Mouse (Mus musculus) induced T-regulatory cell, adult 2 months (primary cell): ENCODE measurements around the gene Prss29.

Experiments
- DNase-seq: peaks from one replicate; pipeline ENCODE4 v3.0.0-alpha.2; 2012; ENCODE audit warnings: low read depth

Prss29 gene

DNA sequence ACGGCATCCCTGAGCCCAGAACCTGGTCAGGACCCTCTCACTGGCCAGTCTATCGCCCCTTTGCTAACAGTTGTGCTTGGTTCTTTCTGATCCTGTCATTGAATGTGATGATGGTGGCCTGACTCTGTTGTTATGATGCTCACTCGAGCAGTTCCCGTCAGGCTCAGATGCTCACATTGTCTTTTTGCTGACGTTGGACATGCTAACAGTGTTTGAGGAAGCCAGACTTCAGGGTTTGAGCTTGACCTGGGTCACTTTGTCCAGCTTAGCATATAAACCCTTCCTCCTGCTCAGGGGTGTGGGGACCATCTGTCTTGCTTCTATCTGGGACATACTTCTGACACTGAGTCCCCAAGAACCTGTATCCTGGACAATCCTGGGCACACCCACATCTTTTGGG, at the start of gene Prss29:
Prss29 (plus strand) TSS at position 301 of the 400 bp plus-strand sequence.
- no peak for DNase-seq

- peak; percentile 42 for DNase-seq
These were observed 47.6 kb upstream of the Prss29 start for GRCm38 (mm10) chr17:25270795-25271335.

DNA sequence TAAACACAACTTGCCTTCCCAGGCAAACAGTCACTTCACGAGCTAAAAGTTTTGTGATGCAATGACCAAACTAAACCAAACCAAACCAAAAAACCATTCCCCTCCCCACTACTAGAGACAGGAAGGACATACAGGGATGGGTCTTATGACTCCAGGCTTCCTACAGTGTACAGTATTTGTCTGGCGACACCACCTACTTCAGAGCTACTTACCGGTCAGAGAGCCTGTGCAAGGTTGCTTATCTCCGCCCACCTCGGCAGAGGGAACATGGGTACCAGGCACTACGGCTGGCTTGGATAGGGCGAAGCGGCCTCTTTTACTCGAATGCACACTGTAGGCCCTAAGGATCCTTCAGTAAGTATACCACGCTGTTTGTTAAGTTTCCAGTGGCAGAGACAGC, 46.1 kb upstream of the Prss29 start:
- DNase-seq, result peak; percentile 56

DNA sequence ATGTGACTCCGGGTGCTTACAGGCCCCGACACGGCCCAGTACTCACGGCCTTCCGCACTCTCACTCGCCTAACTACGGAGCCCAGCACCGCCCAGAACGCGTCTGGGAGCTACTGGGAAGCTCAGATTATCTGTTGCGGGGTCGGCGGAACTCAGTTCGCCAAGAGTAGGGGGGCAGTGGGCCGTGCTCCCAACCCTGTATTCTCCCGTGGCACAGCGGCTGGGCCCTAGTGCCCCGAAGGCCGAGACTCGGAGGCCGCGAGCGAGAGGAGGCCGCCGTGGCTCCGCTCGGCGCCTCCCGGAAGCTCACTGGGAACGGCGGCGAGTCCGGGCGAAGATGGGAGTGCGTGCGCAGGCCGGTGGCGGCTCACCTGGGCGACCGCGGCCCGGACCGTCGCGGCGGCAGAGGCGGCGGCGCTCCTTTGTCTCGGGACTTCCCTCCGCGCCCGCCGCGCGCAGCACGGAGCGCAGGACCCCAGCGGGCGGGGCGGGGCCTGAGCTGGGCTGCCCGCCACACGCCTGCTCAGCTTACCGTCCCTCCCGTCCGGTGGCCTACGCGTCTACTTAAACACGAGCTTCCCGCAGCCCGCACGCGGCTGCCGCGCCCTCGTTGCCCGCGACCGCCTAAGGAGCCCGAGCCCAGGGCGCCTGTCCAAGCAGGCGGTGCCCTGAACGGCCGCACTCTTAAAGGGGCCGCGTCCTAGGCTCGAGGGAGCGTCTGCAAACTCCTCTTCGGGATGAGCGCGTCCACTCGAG, 45.3 kb upstream of the Prss29 start:
- peak; percentile 94 for DNase-seq

DNA sequence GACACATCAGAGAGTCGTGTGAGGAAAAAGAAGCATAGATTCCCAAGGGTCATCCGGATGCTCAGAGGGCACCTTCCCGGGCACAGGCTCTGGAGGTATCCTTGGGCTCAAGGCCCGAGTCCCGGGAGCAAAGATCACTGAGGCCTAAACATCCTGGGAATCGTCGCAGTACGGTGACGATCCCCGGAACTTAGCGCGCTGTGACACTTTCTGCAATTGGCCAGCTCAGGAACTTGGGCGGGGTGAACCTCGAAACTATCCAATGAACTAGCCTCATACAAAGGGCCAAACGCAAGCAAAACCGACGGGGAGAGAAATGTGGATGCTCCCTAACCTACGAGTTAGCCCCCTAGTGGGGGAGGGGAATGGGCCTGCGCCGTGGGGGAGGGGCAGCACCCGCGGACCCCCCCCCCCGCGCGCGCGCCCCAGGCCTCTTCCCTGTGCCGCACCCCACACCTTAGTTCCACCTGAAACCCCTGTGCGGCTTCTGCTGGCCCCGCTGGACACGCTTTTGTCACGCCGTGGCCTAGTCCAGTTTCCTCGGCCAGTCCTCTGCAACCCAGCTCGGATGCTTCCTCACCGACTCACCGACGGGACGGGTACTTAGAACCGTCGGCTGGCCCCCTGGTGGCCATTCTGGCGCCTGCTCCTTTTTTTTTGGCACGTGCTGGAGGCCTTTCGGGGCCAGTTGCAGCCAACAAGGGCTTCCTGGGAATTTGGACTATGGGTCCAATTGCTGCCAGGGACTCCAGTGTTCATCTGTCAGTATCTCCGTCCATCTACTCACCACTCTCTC, 44.5 kb upstream of the Prss29 start:
- DNase-seq, result peak; percentile 100

DNA sequence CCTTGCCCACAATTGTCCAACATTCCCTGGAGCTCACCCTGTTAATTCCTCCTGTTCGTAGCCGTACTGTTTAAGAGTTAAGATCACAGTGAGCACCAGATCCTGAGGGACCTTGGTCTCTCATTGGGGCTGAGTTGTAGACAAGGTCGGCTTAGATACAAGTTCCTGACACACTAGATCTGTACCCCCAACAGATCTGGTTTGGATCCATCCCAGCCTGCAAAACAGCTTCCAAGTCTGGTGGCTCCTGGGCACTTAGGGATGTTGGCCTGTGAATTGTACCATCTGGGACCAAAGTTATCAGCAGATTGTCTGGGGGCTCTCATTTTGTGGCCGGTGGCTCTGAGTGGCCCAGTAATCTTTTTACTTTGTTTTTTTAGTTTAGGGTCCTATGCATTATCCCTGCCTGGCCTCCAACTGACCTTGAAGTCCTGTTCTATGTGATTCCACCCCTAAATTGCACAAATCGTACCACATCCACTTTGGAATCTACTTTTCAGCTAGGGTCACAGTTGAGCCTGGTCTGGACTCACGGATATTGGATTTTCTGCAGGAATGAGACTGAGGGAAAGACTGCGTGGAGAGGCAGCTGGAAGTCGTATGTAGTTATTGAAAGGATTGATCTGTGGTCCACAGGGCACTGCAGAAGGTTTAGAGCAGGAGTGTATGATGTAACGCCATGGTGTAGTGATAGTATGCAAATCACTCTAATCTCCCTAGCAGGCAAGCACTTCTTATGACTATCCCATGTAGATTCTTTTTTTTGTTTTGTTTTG, 43.7 kb upstream of the Prss29 start, which contains the start of gene Ube2i:
Ube2i (minus strand) TSS at position 52 of the 776 bp plus-strand sequence.
- DNase-seq, result no peak

GRCm38 (mm10) chr17:25275833-25276232, 42.6 kb upstream of the Prss29 start:
- DNase-seq, result no peak

- peak; percentile 64 for DNase-seq
These were observed 36.3 kb upstream of the Prss29 start for GRCm38 (mm10) chr17:25282133-25282532.

- peak; percentile 89 for DNase-seq
These were observed 33.4 kb upstream of the Prss29 start for GRCm38 (mm10) chr17:25285033-25285432.

DNA sequence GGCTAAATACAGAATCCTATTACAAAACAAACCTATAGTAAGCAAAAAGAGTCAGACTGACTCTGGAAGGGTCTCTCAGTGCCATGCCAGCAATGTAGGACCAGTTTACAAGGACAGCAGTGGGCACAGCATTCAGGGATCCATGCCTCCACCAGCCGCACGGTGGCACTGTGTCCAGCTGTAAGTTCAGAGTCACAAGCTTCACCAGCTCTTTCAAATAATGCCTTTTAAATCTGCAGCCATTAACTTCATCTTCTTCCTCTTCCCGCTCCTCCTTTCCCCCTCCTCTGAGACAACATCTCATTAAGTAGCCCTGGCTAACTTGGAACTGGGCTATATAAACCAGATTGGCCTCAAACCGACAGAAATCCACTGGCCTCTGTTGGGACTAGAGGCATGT, 29.6 kb upstream of the Prss29 start:
- peak; percentile 57 for DNase-seq

DNA sequence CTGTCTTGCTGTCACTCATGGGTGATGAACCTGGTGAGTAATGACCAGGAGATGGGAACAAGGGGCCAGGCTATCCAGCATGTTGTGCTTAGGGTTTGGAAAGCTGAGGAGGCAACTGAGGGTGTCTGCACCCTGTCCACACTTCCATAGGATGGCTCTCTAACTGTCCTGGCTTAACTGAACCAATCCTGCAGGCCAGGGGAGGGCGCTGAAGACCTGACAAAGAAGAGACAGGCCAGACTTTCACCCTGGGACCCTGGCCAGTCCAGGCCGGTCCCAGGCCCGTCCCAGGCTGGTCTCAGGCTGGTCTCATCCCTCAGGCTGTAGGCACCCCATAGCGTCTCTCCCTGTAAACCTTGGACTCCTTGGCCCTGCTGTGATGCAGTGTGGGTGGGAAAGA, 28.0 kb upstream of the Prss29 start:
- no peak for DNase-seq

DNA sequence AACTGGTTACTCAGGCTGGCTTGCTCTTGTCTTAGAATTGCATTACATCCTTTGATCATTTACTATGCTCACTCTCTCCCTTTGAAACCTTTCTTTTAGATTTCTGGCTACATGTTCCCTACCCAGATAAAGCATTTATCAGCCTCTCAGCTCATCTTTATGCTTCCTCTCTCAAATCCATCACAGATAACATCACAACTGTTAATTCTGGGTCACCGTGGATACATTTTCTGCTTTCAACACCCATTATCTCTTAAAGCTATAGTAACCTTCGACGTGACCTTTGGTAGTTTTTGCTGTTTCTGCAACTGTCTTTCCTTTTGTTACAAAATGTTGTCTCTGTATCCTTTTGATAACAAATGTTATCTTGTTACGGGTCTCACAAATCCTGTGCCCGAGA, 25.0 kb upstream of the Prss29 start:
- DNase-seq, result no peak

DNA sequence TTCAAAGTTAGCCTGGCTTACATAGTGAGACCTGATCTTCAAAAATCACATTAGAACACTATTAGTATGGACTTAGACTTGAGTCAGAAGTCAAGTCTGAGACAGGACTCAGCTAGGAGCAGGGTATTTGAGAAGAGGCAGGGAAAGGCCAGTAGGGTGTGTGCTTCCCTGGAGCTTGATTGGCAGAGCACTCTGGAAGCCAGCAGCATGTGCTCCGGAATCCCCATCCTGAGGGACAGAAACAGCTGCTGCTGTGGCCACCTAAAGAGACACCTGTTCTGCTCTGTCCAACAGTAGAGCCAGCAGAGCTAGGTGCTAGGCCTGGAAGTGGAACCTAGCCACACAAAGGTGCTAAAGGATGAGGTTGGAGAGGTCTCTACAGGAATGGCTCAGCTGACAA, 24.3 kb upstream of the Prss29 start:
- no peak for DNase-seq

DNA sequence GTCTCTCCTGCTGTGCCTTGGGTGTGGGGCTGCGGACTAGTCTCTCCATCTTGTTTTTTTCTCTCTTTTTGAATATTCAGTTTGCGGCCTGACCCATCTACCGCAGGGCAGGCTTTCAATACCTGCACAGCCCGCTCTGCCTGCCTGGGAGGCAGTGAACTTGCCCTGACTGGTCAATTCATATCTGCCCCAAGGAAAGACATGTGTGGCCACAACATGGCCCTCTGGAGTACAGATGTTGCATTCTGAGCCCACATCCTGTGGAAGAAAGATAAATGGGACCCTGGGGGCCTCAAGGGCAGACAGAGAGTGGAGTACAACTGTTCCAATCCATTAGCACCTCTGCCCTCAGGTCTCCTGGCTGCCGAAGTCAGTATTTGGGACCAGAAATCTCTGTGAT, 20.4 kb upstream of the Prss29 start, which contains the start of gene Prss34:
Prss34 (plus strand) TSS at position 301 of the 400 bp plus-strand sequence.
- no peak for DNase-seq

- no peak for DNase-seq
These were observed 10.1 kb upstream of the Prss29 start, which contains the start of gene Prss28 for GRCm38 (mm10) chr17:25308346-25308745. Prss28 (plus strand) TSS chr17:25308646.

- no peak for DNase-seq
These were observed 2.4 kb downstream of the Prss29 start for GRCm38 (mm10) chr17:25320819-25321218.

DNA sequence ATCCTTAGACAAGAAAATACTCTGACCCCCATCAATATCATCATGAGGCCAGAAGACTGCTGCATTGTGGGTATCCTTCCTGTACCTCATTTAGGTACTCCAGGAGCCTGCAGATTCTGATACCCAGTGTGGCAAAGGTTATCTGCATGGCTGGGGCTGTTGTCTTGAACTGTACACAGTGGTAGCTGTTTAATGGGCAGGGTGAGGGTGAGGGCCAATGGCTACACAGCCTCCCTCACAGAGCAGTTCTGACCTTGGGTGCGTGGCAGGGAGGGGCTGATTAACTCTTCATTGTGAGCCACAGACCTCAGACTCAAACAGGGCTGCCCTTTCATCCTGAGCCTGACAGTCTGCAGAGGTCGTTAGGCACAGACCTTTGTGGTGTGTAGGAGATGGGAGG, 4.5 kb downstream of the Prss29 start:
- no peak for DNase-seq

DNA sequence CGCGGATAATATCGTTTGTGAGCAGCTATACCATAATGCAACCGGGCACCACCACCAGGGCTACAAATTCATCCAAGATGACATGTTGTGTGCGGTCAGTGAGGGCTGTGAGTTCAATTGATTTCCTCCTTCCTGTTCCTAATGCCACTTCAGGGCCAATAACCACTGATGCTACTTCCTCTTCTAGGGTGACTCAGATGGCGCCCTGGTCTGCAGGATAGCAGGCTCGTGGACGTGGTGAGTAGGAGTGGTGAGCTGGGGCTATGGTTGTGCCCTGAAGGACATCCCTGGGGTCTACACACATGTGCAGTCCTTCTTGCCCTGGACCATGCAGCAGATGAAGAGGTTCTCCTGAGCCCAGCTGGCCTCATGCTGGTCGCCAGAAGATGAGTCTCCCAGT, 13.9 kb downstream of the Prss29 start:
- no peak for DNase-seq

- peak; percentile 62 for DNase-seq
These were observed 15.5 kb downstream of the Prss29 start for GRCm38 (mm10) chr17:25333943-25334342.

DNA sequence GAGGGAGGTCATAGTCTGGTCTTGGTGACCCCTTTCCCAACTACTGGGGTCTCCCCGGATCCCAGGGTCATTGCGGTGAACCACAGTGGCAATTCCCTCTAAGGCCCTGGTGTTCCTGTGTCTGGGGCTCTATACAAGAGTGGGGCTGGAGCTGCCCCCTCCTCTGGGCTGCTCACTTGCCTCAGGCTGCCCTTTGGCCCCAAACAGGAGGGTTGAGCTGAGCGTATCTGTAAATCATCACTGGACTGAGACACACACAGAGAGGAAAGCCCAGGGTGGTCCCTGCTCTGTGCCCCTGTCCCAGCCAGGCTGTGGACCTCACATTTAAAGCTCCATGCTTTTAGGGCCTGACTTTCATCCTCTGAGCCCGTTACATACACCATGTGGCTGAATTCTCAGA, 19.8 kb downstream of the Prss29 start:
- no peak for DNase-seq

DNA sequence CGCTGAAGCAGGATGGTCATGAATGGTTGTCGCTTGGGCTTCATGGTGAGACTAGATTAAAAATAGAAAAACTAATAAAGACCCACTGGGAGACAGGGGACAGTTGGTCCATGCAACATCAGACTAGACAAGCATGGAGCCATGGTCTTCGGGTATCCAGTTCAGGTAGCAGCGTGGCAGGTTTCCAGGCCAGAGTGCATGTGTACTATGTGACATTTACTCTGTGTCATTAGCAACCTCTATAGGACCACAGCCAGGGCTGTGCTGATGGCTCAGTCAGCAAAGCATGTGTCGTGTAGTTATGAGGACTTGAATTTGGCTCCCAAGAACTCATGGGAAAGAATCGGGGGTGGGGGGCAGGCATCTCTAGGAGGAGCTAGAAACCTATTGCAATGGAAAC, 21.5 kb downstream of the Prss29 start:
- DNase-seq, result no peak

DNA sequence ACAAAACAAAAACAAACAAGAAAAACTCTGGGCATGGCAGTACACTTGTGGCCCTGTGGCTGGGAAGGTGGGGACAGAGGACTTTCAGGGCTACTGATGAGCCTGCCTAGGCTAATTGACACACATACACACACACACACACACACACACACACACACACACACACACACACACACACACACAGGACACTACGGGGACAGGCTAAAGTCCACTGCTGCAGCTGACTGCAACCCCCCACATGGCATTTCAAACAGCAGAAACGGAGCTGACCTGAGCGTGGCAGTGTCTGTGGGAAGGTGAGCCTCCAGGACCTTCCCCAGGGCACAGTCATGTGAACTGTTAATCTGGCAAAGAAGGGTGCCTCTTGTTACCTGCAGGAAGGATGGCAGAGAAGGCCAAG, 23.0 kb downstream of the Prss29 start:
- no peak for DNase-seq
